Mouse (Mus musculus): ENCODE data around the gene Gm20873. TPM values are rescaled to one million over a fixed set of nuclear protein-coding genes. Genes with fewer than 3 reads are reported as not detected.
"Not testable (repeated sequence)": the region's sequence is repeated elsewhere in the genome, so short reads cannot be mapped to it uniquely, and the experiment has no call there.

Gene Gm20873
- not detected in 2 replicates for polyA plus RNA-seq (2016; fragmentation: Nextera tagmentation; extraction: Ambion mirVana)

DNA sequence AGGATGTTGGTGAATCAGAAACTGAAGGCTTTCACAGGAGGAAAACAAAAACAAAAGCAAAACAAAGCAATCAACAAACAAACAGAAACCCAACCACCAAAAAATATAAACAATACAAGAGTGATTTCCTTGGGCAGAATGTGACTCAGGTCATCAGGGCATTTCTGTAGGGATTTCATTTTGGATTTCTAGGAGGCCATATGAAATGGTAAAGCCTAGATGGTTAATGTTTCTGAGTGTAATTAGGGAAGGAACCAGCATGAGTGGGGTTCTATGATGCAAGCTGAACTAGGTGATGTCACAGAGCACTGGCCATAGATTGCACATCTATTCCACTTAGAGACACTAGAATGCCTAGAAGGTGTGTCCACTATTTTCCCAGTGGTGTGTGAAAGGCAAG is at the start of gene Gm20873:
TSS of gene Gm20873 (plus strand) at position 301 of the 400 bp plus-strand sequence.
- H3K9ac ChIP-seq; H3K27ac ChIP-seq; H3K4me1 ChIP-seq; H3K4me2 ChIP-seq (replicated peaks); H3K27me3 ChIP-seq; H3K36me3 ChIP-seq; H3K9me3 ChIP-seq; ATAC-seq (ENCODE audit: insufficient number of reproducible peaks, insufficient read depth, low FRiP score, low TSS enrichment); H3K4me3 ChIP-seq: not testable (repeated sequence)

- H3K36me3 ChIP-seq; ATAC-seq (ENCODE audit: insufficient number of reproducible peaks, insufficient read depth, low FRiP score, low TSS enrichment); H3K9me3 ChIP-seq; H3K4me1 ChIP-seq; H3K27ac ChIP-seq; H3K27me3 ChIP-seq; H3K9ac ChIP-seq; H3K4me2 ChIP-seq (replicated peaks); H3K4me3 ChIP-seq: not testable (repeated sequence)
- WGBS: 62% methylated on average over 2 of the region's 3 CpGs
Measured at GRCm38 (mm10) chrY:6237895-6238294, 29.0 kb upstream of the Gm20873 start, which contains the start of gene Gm21746. TSS of gene Gm21746 (minus strand) at chrY:6237995.

Other genes with a start within 250 kb of the Gm20873 start
- not detected in 2 replicates for gene Gm21746, start 29.1 kb upstream of the Gm20873 start, polyA plus RNA-seq (2016; fragmentation: Nextera tagmentation; extraction: Ambion mirVana)

Measured in embryonic facial prominence, embryonic 12.5 days (tissue).